Mouse (Mus musculus) heart, adult 2 months (tissue): Measurements from ENCODE around the gene Zfp950. TPM values are rescaled to one million over a fixed set of nuclear protein-coding genes. Genes with fewer than 3 reads are reported as not detected.

Experiments
- DNase-seq, 2 experiments: peaks; one replicate each; pipeline ENCODE4 v3.0.0; 2021
- H3K27ac ChIP-seq: fragments of 200-600 bp; 2 replicates; pipeline ENCODE4 v1.8.1; 2022
- H3K27me3 ChIP-seq: fragments of 200-500 bp; 2 replicates; pipeline ENCODE4 v1.6.1; 2012; ENCODE audit warnings: mild to moderate bottlenecking, low read length, inconsistent platforms, mixed read lengths; ENCODE audit not compliant: control insufficient read depth, insufficient read depth
- H3K36me3 ChIP-seq: fragments of 200-500 bp; 2 replicates; pipeline ENCODE4 v1.6.1; 2012; ENCODE audit warnings: low read length, inconsistent platforms; ENCODE audit not compliant: control insufficient read depth, insufficient read depth
- H3K4me1 ChIP-seq: fragments of 200-500 bp; 2 replicates; pipeline ENCODE4 v1.6.1; 2011; ENCODE audit warnings: low read length; ENCODE audit not compliant: control insufficient read depth, insufficient read depth
- H3K4me3 ChIP-seq: fragments of 200-600 bp; 2 replicates; pipeline ENCODE4 v1.8.1; 2022
- H3K79me2 ChIP-seq: fragments of 200-500 bp; replicated peaks from 2 replicates; pipeline ENCODE4 v1.6.1; 2012; ENCODE audit warnings: mild to moderate bottlenecking, inconsistent platforms, low read length, moderate library complexity, mixed read lengths; ENCODE audit not compliant: control insufficient read depth, insufficient read depth
- H3K9ac ChIP-seq: fragments of 200-500 bp; 2 replicates; pipeline ENCODE4 v1.6.1; 2012; ENCODE audit warnings: low read depth, mild to moderate bottlenecking, control low read depth, inconsistent platforms, low read length, mixed read lengths
- CTCF ChIP-seq: fragments of 200-600 bp; IDR thresholded peaks from 2 replicates; pipeline ENCODE4 v1.8.1; 2022; ENCODE audit warnings: antibody characterized with exemption, mild to moderate bottlenecking, moderate library complexity
- EP300 ChIP-seq: fragments of 200-500 bp; IDR thresholded peaks from 2 replicates; pipeline ENCODE4 v1.6.1; 2011; ENCODE audit warnings: low read depth, low read length, control low read depth; ENCODE audit not compliant: insufficient read depth
- POLR2A ChIP-seq: fragments of 200-500 bp; IDR thresholded peaks from 2 replicates; pipeline ENCODE4 v1.6.1; 2011; ENCODE audit warnings: mild to moderate bottlenecking, low read depth, low read length, control low read depth; ENCODE audit not compliant: insufficient read depth
- WGBS: fragments of 180-500 bp; shearing (Covaris S2); methylation state at CpG from one replicate; pipeline ENCODE4 v1.1.7; 2018; 5-methylcytosine and 5-hydroxymethylcytosine counted together
- intact Hi-C: fragments of 180-260 bp; cut with DNase I; formaldehyde crosslinking; loops from one replicate; pipeline ENCODE4 v1.15.1; 2025
- polyA plus RNA-seq: library from polyadenylated mRNA; depleted of rRNA; stranded (reverse); fragments of >200 nt; gene quantifications from 2 replicates; pipeline ENCODE4 v1.2.3, GENCODE M21; 2012
- total RNA-seq, 2 experiments: library from RNA; stranded (reverse); gene quantifications; 2 replicates each; pipeline ENCODE4 v1.2.3; 2021

Zfp950 gene
- total and polyA plus RNA-seq, 3 experiments, result 4.7 to 10.5 (median 7.3) TPM

DNA sequence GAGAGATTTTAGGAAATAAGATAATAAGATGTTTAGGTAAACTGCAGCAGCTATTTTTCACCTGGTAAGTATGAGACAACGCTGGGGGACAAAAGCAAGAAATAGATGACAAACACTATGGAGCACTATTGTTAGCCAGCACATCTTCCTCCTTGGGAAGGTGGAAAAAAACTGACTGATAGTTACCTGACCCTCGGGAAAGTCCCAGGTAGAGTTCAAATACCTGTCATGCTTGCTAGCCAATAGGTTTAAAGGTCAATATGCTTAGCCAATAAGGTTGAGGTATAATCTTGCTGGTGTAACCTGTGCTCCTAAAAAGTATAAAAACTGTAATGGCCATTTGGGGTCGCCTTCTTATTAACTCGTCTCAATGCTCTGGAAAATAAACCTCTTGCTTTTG is 659 bp upstream of the Zfp950 start:
- intact Hi-C loops, result loop anchor here (5.0 kb wide), 1 partner anchor 254 kb away; the partner anchor contains the start of gene Grk5

GRCm38 (mm10) chr19:61138655-61139054 is 2.0 kb downstream of the Zfp950 start:
- no peak overlapping the region for H3K4me3 ChIP-seq
- no peak for TF ChIP-seq EP300
- no peak for TF ChIP-seq CTCF
- TF ChIP-seq POLR2A, result no peak
- no peaks in the 10 kb centered on the region for H3K27me3 ChIP-seq
- no peak for DNase-seq
- no peak overlapping the region for H3K9ac ChIP-seq
- peaks cover 3% of the 10 kb centered on the region; the same call in 1 of the 2 replicates for H3K79me2 ChIP-seq
- H3K36me3 ChIP-seq, result peaks cover 3% of the 10 kb centered on the region
- no peak overlapping the region for H3K27ac ChIP-seq
- intact Hi-C loops, result loop anchor here (5.0 kb wide), 1 partner anchor 266 kb away; the partner anchor contains the start of gene Prdx3
- no peaks in the 10 kb centered on the region; the same call in 1 of the 2 replicates for H3K4me1 ChIP-seq

More for the DNA sequence above, 659 bp upstream of the Zfp950 start:
- peak overlapping the region; percentile 73 for H3K27ac ChIP-seq
- no peaks in the 10 kb centered on the region; the same call in 1 of the 2 replicates for H3K4me1 ChIP-seq
- DNase-seq, result no peak
- TF ChIP-seq EP300, result no peak
- TF ChIP-seq CTCF, result no peak
- no peak for TF ChIP-seq POLR2A
- H3K79me2 ChIP-seq, result peaks cover 2% of the 10 kb centered on the region; the same call in 1 of the 2 replicates
- H3K36me3 ChIP-seq, result peaks cover 3% of the 10 kb centered on the region
- H3K9ac ChIP-seq, result no peak overlapping the region
- H3K4me3 ChIP-seq, result peak overlapping the region; percentile 82
- no peaks in the 10 kb centered on the region for H3K27me3 ChIP-seq
- WGBS, result 26% methylated on average over 4 of the region's 4 CpGs

DNA sequence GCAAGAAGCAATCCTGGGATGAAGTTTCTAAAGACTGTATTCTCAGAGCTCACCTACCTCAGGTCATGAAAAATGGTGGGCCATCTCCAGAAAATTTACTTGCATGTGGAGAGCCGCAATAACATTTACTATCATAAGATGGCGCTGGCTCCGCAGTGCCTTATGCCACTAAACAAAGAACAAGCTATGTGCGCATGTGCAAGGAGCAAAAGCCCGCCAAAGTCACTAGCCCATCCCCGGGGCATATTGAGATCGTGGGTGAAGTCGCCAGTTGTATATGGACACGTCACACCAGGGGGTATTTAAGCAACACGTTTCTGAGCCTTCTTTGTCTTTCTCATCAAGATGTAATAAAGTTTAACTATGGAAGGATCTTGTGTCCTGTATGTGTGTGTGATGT is 9.5 kb downstream of the Zfp950 start:
- no peak for DNase-seq
- intact Hi-C loops, result no loop called here
- Histone ChIP-seq H3K9ac (no peak overlapping the region), H3K4me1 (no peaks in the 10 kb centered on the region), H3K27me3 (no peaks in the 10 kb centered on the region), H3K79me2 (peaks cover 2% of the 10 kb centered on the region; the same call in 1 of the 2 replicates), H3K27ac (no peak overlapping the region), H3K36me3 (no peaks in the 10 kb centered on the region), H3K4me3 (no peak overlapping the region)
- 88% methylated on average over 10 of the region's 10 CpGs for WGBS
- TF ChIP-seq POLR2A (no peak), EP300 (no peak), CTCF (no peak)

- intact Hi-C loops, result no loop called here
Observed at GRCm38 (mm10) chr19:61110184-61110583, 30.5 kb downstream of the Zfp950 start.

GRCm38 (mm10) chr19:61097764-61098163 is 42.9 kb downstream of the Zfp950 start:
- H3K36me3 ChIP-seq, result no peaks in the 10 kb centered on the region; the same call in 1 of the 2 replicates
- H3K79me2 ChIP-seq, result no peaks in the 10 kb centered on the region
- no peak overlapping the region for H3K9ac ChIP-seq
- H3K4me1 ChIP-seq, result peaks cover 1% of the 10 kb centered on the region; the same call in 1 of the 2 replicates
- H3K27ac ChIP-seq, result no peak overlapping the region
- intact Hi-C loops, result loop anchor here (2.0 kb wide), 1 partner anchor 259 kb away; no protein-coding TSS in a partner anchor
- no peak for DNase-seq
- H3K4me3 ChIP-seq, result no peak overlapping the region
- 22% methylated on average over 4 of the region's 4 CpGs for WGBS
- no peaks in the 10 kb centered on the region for H3K27me3 ChIP-seq
- peak; percentile 79 for TF ChIP-seq CTCF
- no peak for TF ChIP-seq POLR2A
- TF ChIP-seq EP300, result no peak

More at GRCm38 (mm10) chr19:61110184-61110583, 30.5 kb downstream of the Zfp950 start:
- Histone ChIP-seq H3K27ac (no peak overlapping the region), H3K79me2 (no peaks in the 10 kb centered on the region), H3K9ac (no peak overlapping the region), H3K36me3 (no peaks in the 10 kb centered on the region), H3K4me1 (no peaks in the 10 kb centered on the region), H3K4me3 (no peak overlapping the region), H3K27me3 (no peaks in the 10 kb centered on the region)
- 46% methylated on average over 2 of the region's 2 CpGs for WGBS
- no peak for DNase-seq
- TF ChIP-seq CTCF, result peak; percentile 50
- no peak for TF ChIP-seq POLR2A
- no peak for TF ChIP-seq EP300

DNA sequence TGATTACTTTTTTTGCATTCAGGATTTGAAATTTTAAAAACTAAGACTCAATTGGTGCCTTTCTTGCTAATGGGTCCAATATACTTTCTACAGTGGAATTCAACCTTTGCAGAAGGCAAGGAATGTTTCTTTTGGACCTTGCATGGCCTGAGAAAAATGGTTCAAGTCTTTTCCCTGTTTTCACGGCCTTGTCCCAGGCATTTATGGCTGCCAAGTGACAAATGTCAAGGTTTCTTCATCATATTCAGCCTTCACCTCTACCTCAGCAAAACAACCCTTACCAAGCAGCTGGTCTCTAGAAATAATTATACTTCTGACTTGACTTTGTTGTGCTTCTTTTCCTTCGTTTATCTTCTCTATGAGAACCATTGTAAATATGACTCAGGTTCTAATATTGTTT is 43.9 kb downstream of the Zfp950 start:
- Histone ChIP-seq H3K27me3 (no peaks in the 10 kb centered on the region), H3K4me3 (no peak overlapping the region), H3K79me2 (no peaks in the 10 kb centered on the region), H3K4me1 (peaks cover 1% of the 10 kb centered on the region; the same call in 1 of the 2 replicates), H3K36me3 (no peaks in the 10 kb centered on the region; the same call in 1 of the 2 replicates), H3K9ac (no peak overlapping the region), H3K27ac (no peak overlapping the region)
- no peak for DNase-seq
- no peak for TF ChIP-seq CTCF
- no peak for TF ChIP-seq EP300
- no peak for TF ChIP-seq POLR2A
- 81% methylated on average over 2 of the region's 2 CpGs for WGBS
- intact Hi-C loops, result loop anchor here (2.0 kb wide), 1 partner anchor 258 kb away; no protein-coding TSS in a partner anchor
